Mouse (Mus musculus): ENCODE measurements around the gene Pax2. TPM values are rescaled to one million over a fixed set of nuclear protein-coding genes. Genes with fewer than 3 reads are reported as not detected.

The Pax2 gene
- polyA plus RNA-seq, 1 experiment from 2014 or later, result 0.08 TPM

DNA sequence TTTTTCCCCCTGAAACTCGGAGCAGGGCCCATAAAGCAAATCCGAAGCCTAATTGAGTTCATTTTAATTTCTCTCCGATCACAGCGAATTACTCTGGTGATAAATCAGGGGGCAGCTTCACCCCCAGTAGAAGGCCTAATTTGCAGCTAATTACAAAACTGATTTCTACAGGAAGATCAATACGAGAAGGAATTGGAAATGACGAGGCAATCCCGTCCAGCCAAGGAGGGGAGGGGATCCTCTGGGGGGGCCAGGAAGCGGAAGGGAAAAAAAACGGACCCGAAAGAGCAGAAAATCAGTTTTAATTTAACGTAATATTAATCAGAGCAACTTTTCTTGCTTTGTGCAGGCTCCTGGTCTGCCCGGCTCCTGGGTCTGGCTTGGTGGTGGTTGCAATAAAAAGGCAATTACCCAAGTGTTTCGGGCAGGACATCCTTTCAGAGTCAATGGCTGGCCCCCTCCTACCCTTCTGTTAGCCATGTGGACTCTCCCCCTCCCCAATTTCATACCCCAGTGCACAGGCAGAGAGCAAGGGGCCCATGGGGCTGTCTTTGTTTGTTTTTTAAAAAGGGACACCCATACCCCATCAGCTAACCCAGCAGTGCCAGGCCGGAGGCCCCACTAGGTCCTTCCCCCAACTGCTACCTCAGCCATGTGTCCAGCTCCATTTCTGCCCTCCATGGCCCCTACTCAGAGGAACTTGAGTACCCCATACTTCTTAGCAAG is 61.7 kb downstream of the Pax2 start:
- H3K27ac ChIP-seq (replicated peaks; ENCODE audit: low read depth, low read length), result no peak overlapping the region
- no peaks in the 10 kb centered on the region; the same call in 1 of the 2 replicates for H3K36me3 ChIP-seq (ENCODE audit: control insufficient read depth, insufficient read depth, low read length)
- ATAC-seq (ENCODE audit: insufficient number of reproducible peaks, low FRiP score, low TSS enrichment, low read depth) (peak; percentile 36; the same call in 1 of the 2 replicates), DNase-seq (ENCODE audit: low spot score) (peak; percentile 54)
- H3K4me2 ChIP-seq (ENCODE audit: low read depth, severe bottlenecking), result 0 out of 2 replicates have a peak overlapping the region, but pooled peaks have one; percentile 2
- H3K4me1 ChIP-seq (ENCODE audit: control insufficient read depth, insufficient read depth, low read length), result peaks cover 11% of the 10 kb centered on the region
- H3K9ac ChIP-seq (ENCODE audit: low read length), result no peak overlapping the region
- no peak overlapping the region for H3K4me3 ChIP-seq (ENCODE audit: low read depth, low read length)
- 28% methylated on average over 14 of the region's 14 CpGs for WGBS
- H3K9me3 ChIP-seq (ENCODE audit: control insufficient read depth, low read length), result no peaks in the 10 kb centered on the region
- H3K27me3 ChIP-seq (ENCODE audit: control insufficient read depth, insufficient read depth, low read length), result 0 out of 2 replicates have a peak, but pooled peaks cover 2% of the 10 kb centered on the region

DNA sequence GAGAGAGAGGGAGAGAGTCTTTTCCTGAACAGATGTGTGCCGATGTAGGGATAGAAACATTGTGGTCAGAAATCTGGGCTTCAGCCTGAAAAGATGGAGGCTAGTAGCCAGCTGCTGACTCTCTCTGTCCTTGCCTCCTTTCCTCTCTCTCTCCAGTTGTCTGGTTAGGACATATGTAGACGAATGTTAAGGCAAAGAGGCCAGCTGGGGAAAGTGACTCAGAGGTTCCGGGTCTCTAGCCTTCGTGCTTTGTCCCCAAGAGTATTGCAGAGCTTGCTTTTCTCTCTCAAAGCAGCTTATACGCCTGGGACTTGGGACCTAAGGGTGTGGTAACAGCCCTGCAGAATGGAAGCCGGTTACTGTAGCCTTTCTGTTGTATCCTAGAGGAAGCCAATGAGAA is 62.8 kb downstream of the Pax2 start:
- Histone ChIP-seq H3K4me1 (ENCODE audit: control insufficient read depth, insufficient read depth, low read length) (peaks cover 17% of the 10 kb centered on the region), H3K4me2 (ENCODE audit: low read depth, severe bottlenecking) (no peak overlapping the region), H3K36me3 (ENCODE audit: control insufficient read depth, insufficient read depth, low read length) (no peaks in the 10 kb centered on the region; the same call in 1 of the 2 replicates), H3K27me3 (ENCODE audit: control insufficient read depth, insufficient read depth, low read length) (0 out of 2 replicates have a peak, but pooled peaks cover 2% of the 10 kb centered on the region), H3K9me3 (ENCODE audit: control insufficient read depth, low read length) (no peaks in the 10 kb centered on the region), H3K4me3 (ENCODE audit: low read depth, low read length) (no peak overlapping the region), H3K27ac (replicated peaks; ENCODE audit: low read depth, low read length) (no peak overlapping the region), H3K9ac (ENCODE audit: low read length) (no peak overlapping the region)
- 64% methylated on average over 6 of the region's 6 CpGs for WGBS
- DNase-seq (ENCODE audit: low spot score) (no peak), ATAC-seq (ENCODE audit: insufficient number of reproducible peaks, low FRiP score, low TSS enrichment, low read depth) (no peak)

DNA sequence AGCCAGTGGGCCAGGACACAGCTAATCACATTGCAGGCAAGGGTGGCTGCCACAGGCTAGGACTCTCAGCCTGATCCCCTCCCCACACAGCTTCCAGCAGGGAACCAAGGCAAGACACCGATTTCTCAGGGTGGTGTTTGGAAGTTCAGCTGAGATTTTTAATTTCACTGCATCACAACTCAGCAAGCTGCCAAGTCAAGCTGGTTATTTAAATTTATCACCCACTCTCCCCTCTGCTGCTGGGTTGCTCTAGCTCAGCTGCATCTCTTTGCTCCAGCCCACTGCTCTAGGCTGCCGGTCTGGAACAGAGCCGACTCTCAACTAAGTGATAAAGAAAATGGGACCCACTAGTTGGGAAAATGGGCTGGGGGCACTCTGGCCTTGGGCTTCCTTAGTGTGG is 65.7 kb downstream of the Pax2 start:
- H3K9ac ChIP-seq (ENCODE audit: low read length), result no peak overlapping the region
- DNase-seq (ENCODE audit: low spot score) (no peak), ATAC-seq (ENCODE audit: insufficient number of reproducible peaks, low FRiP score, low TSS enrichment, low read depth) (no peak)
- no peak overlapping the region for H3K4me3 ChIP-seq (ENCODE audit: low read depth, low read length)
- no peaks in the 10 kb centered on the region for H3K9me3 ChIP-seq (ENCODE audit: control insufficient read depth, low read length)
- peaks cover 30% of the 10 kb centered on the region for H3K4me1 ChIP-seq (ENCODE audit: control insufficient read depth, insufficient read depth, low read length)
- H3K27ac ChIP-seq (replicated peaks; ENCODE audit: low read depth, low read length), result no peak overlapping the region
- H3K27me3 ChIP-seq (ENCODE audit: control insufficient read depth, insufficient read depth, low read length), result no peaks in the 10 kb centered on the region
- H3K4me2 ChIP-seq (ENCODE audit: low read depth, severe bottlenecking), result no peak overlapping the region
- 38% methylated on average over 3 of the region's 3 CpGs for WGBS
- no peaks in the 10 kb centered on the region; the same call in 1 of the 2 replicates for H3K36me3 ChIP-seq (ENCODE audit: control insufficient read depth, insufficient read depth, low read length)

GRCm38 (mm10) chr19:44822295-44822694 is 66.5 kb downstream of the Pax2 start:
- Histone ChIP-seq H3K27me3 (ENCODE audit: control insufficient read depth, insufficient read depth, low read length) (no peaks in the 10 kb centered on the region), H3K9ac (ENCODE audit: low read length) (no peak overlapping the region), H3K9me3 (ENCODE audit: control insufficient read depth, low read length) (no peaks in the 10 kb centered on the region), H3K4me2 (ENCODE audit: low read depth, severe bottlenecking) (no peak overlapping the region), H3K4me3 (ENCODE audit: low read depth, low read length) (no peak overlapping the region), H3K36me3 (ENCODE audit: control insufficient read depth, insufficient read depth, low read length) (no peaks in the 10 kb centered on the region; the same call in 1 of the 2 replicates), H3K4me1 (ENCODE audit: control insufficient read depth, insufficient read depth, low read length) (peaks cover 23% of the 10 kb centered on the region), H3K27ac (replicated peaks; ENCODE audit: low read depth, low read length) (no peak overlapping the region)
- WGBS, result 67% methylated on average over 5 of the region's 5 CpGs
- DNase-seq (ENCODE audit: low spot score), result no peak
- ATAC-seq (ENCODE audit: insufficient number of reproducible peaks, low FRiP score, low TSS enrichment, low read depth), result no peak

- Histone ChIP-seq H3K4me2 (ENCODE audit: low read depth, severe bottlenecking) (no peak overlapping the region), H3K27me3 (ENCODE audit: control insufficient read depth, insufficient read depth, low read length) (0 out of 2 replicates have a peak, but pooled peaks cover 6% of the 10 kb centered on the region), H3K36me3 (ENCODE audit: control insufficient read depth, insufficient read depth, low read length) (no peaks in the 10 kb centered on the region; the same call in 1 of the 2 replicates), H3K27ac (replicated peaks; ENCODE audit: low read depth, low read length) (no peak overlapping the region), H3K9ac (ENCODE audit: low read length) (no peak overlapping the region), H3K4me1 (ENCODE audit: control insufficient read depth, insufficient read depth, low read length) (peaks cover 21% of the 10 kb centered on the region), H3K4me3 (ENCODE audit: low read depth, low read length) (no peak overlapping the region), H3K9me3 (ENCODE audit: control insufficient read depth, low read length) (no peaks in the 10 kb centered on the region)
- DNase-seq (ENCODE audit: low spot score), result peak; percentile 56
- 15% methylated on average over 3 of the region's 3 CpGs for whole genome bisulfite sequencing
- ATAC-seq (ENCODE audit: insufficient number of reproducible peaks, low FRiP score, low TSS enrichment, low read depth), result peak; percentile 51; the same call in 1 of the 2 replicates
Observed at GRCm38 (mm10) chr19:44823657-44824056, 67.8 kb downstream of the Pax2 start.

GRCm38 (mm10) chr19:44825216-44825768 is 69.4 kb downstream of the Pax2 start:
- Histone ChIP-seq H3K4me1 (ENCODE audit: control insufficient read depth, insufficient read depth, low read length) (peaks cover 21% of the 10 kb centered on the region), H3K9ac (ENCODE audit: low read length) (no peak overlapping the region), H3K27ac (replicated peaks; ENCODE audit: low read depth, low read length) (no peak overlapping the region), H3K4me2 (ENCODE audit: low read depth, severe bottlenecking) (peak overlapping the region; percentile 13; the same call in 1 of the 2 replicates), H3K4me3 (ENCODE audit: low read depth, low read length) (no peak overlapping the region), H3K27me3 (ENCODE audit: control insufficient read depth, insufficient read depth, low read length) (0 out of 2 replicates have a peak, but pooled peaks cover 6% of the 10 kb centered on the region), H3K9me3 (ENCODE audit: control insufficient read depth, low read length) (no peaks in the 10 kb centered on the region), H3K36me3 (ENCODE audit: control insufficient read depth, insufficient read depth, low read length) (no peaks in the 10 kb centered on the region)
- ATAC-seq (ENCODE audit: insufficient number of reproducible peaks, low FRiP score, low TSS enrichment, low read depth), result no peak
- 13% methylated on average over 11 of the region's 11 CpGs for WGBS
- DNase-seq (ENCODE audit: low spot score), result no peak

DNA sequence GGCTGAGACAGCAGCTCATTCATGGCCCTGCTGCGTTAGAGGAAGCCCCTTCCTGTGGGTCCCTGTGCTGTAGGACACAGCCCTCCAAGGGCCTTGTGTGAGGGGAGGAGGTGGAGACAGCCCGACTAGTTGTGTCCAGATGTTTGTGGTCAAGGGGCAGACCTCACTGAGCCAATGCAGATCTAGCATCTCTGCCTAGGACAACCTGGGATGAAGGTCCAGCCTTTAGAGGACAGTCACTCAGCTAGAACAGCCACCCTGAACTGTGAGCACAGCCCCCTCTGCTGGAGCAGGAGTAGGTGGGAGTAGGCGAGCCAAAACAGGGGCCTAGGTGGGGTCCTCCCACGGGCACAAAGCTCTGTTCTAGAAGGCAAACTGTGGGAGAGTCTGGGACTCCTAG is 70.0 kb downstream of the Pax2 start:
- Histone ChIP-seq H3K4me3 (ENCODE audit: low read depth, low read length) (no peak overlapping the region), H3K36me3 (ENCODE audit: control insufficient read depth, insufficient read depth, low read length) (no peaks in the 10 kb centered on the region), H3K27ac (replicated peaks; ENCODE audit: low read depth, low read length) (no peak overlapping the region), H3K9me3 (ENCODE audit: control insufficient read depth, low read length) (no peaks in the 10 kb centered on the region), H3K4me2 (ENCODE audit: low read depth, severe bottlenecking) (no peak overlapping the region), H3K27me3 (ENCODE audit: control insufficient read depth, insufficient read depth, low read length) (0 out of 2 replicates have a peak, but pooled peaks cover 6% of the 10 kb centered on the region), H3K9ac (ENCODE audit: low read length) (no peak overlapping the region), H3K4me1 (ENCODE audit: control insufficient read depth, insufficient read depth, low read length) (peaks cover 21% of the 10 kb centered on the region)
- 18% methylated on average over 4 of the region's 4 CpGs for WGBS
- no peak for ATAC-seq (ENCODE audit: insufficient number of reproducible peaks, low FRiP score, low TSS enrichment, low read depth)
- DNase-seq (ENCODE audit: low spot score), result peak; percentile 58

- Histone ChIP-seq H3K4me2 (ENCODE audit: low read depth, severe bottlenecking) (no peak overlapping the region), H3K4me1 (ENCODE audit: control insufficient read depth, insufficient read depth, low read length) (peaks cover 19% of the 10 kb centered on the region), H3K27ac (replicated peaks; ENCODE audit: low read depth, low read length) (no peak overlapping the region), H3K4me3 (ENCODE audit: low read depth, low read length) (no peak overlapping the region), H3K27me3 (ENCODE audit: control insufficient read depth, insufficient read depth, low read length) (peaks cover 60% of the 10 kb centered on the region), H3K9me3 (ENCODE audit: control insufficient read depth, low read length) (no peaks in the 10 kb centered on the region), H3K9ac (ENCODE audit: low read length) (no peak overlapping the region), H3K36me3 (ENCODE audit: control insufficient read depth, insufficient read depth, low read length) (no peaks in the 10 kb centered on the region)
- DNase-seq (ENCODE audit: low spot score), result no peak
- no peak for ATAC-seq (ENCODE audit: insufficient number of reproducible peaks, low FRiP score, low TSS enrichment, low read depth)
- WGBS, result 35% methylated on average over 1 of the region's 1 CpGs
Observed at GRCm38 (mm10) chr19:44833391-44833790, 77.5 kb downstream of the Pax2 start.
